Mouse (Mus musculus) neural tube, embryonic 11.5 days (tissue): ENCODE measurements around the gene Tmem156. TPM values are rescaled to one million over a fixed set of nuclear protein-coding genes. Genes with fewer than 3 reads are reported as not detected.
"Not testable (repeated sequence)": the region's sequence is repeated elsewhere in the genome, so short reads cannot be mapped to it uniquely, and the experiment has no call there.

ENCODE experiments used
- ATAC-seq: fragments of 200-750 bp; cut with Nextera tagmentation; 2 replicates; pipeline ENCODE4 v1.8.0; 2017; ENCODE audit warnings: moderate number of reproducible peaks, mild to moderate bottlenecking, moderate TSS enrichment, moderate library complexity; ENCODE audit not compliant: insufficient read depth, low FRiP score, low TSS enrichment
- DNase-seq: peaks from one replicate; pipeline ENCODE4 v3.0.0-alpha.2; 2015; ENCODE audit warnings: low spot score
- H3K27ac ChIP-seq: fragments of 300-500 bp; sonication (generic); 2 replicates; pipeline ENCODE4 v1.5.1; 2014; ENCODE audit warnings: low read depth, mild to moderate bottlenecking, low read length
- H3K27me3 ChIP-seq: fragments of 300-500 bp; sonication (generic); 2 replicates; pipeline ENCODE4 v1.6.1; 2014; ENCODE audit warnings: mild to moderate bottlenecking, low read length, mixed read lengths; ENCODE audit not compliant: control insufficient read depth, insufficient read depth
- H3K36me3 ChIP-seq: fragments of 300-500 bp; sonication (generic); 2 replicates; pipeline ENCODE4 v1.6.1; 2014; ENCODE audit warnings: mild to moderate bottlenecking, low read length, moderate library complexity, mixed read lengths; ENCODE audit not compliant: control insufficient read depth, insufficient read depth
- H3K4me1 ChIP-seq: fragments of 300-500 bp; sonication (generic); 2 replicates; pipeline ENCODE4 v1.6.1; 2014; ENCODE audit warnings: low read length, mixed read lengths; ENCODE audit not compliant: control insufficient read depth, insufficient read depth
- H3K4me2 ChIP-seq: fragments of 300-500 bp; sonication (generic); 2 replicates; pipeline ENCODE4 v1.6.1; 2014; ENCODE audit warnings: low read depth, mild to moderate bottlenecking, moderate library complexity
- H3K4me3 ChIP-seq: fragments of 300-500 bp; sonication (generic); 2 replicates; pipeline ENCODE4 v1.5.1; 2014; ENCODE audit warnings: low read depth, low read length
- H3K9ac ChIP-seq: fragments of 300-500 bp; sonication (generic); 2 replicates; pipeline ENCODE4 v1.6.1; 2014; ENCODE audit warnings: mild to moderate bottlenecking, low read length
- H3K9me3 ChIP-seq: fragments of 300-500 bp; sonication (generic); 2 replicates; pipeline ENCODE4 v1.6.1; 2016; ENCODE audit warnings: low read length; ENCODE audit not compliant: control insufficient read depth
- WGBS: fragments of 180-500 bp; shearing (Covaris S2); extraction: QIAGEN DNeasy Blood & Tissue Kit; methylation state at CpG from one replicate; pipeline ENCODE4 v1.1.7; 2014; 5-methylcytosine and 5-hydroxymethylcytosine counted together
- polyA plus RNA-seq: library from polyadenylated mRNA; unstranded; fragments of >200 nt; fragmentation: Nextera tagmentation; extraction: Ambion mirVana; gene quantifications from 2 replicates; pipeline ENCODE4 v1.2.1, GENCODE M21; 2014

The Tmem156 gene
- polyA plus RNA-seq, 1 experiment from 2014 or later = 0.21 TPM

- no peak for ATAC-seq
- Histone ChIP-seq H3K9ac (no peak overlapping the region), H3K4me2 (no peak overlapping the region), H3K4me3 (no peak overlapping the region), H3K4me1 (no peaks in the 10 kb centered on the region), H3K9me3 (no peaks in the 10 kb centered on the region), H3K36me3 (no peaks in the 10 kb centered on the region), H3K27me3 (no peaks in the 10 kb centered on the region), H3K27ac (no peak overlapping the region)
- no peak for DNase-seq
- 67% methylated on average over 3 of the region's 3 CpGs for WGBS
Measured at GRCm38 (mm10) chr5:65119918-65120317, 28.0 kb upstream of the Tmem156 start.

DNA sequence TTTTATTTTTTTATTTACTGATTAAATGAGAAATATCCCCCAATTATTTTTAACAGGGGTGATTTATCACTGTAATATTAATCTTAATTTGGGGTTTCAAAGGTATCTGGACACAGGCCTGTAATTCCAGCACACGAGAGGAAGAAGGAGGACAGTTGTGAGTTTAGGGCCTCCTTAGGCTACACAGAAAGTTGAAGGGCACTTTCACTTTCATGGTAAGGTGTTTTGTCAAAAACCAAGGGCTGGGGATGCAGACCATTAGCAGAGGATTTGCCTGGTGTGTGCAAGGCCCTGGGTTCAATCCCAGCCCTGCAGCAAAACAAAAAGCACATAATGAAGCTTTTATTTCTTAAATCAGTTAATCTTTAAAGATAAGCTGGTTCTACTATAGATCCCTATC lies 27.6 kb upstream of the Tmem156 start:
- Histone ChIP-seq H3K27me3 (no peaks in the 10 kb centered on the region), H3K36me3 (no peaks in the 10 kb centered on the region), H3K27ac (no peak overlapping the region), H3K4me2 (no peak overlapping the region), H3K4me1 (no peaks in the 10 kb centered on the region), H3K9me3 (no peaks in the 10 kb centered on the region), H3K4me3 (no peak overlapping the region), H3K9ac (no peak overlapping the region)
- 84% methylated on average over 1 of the region's 1 CpGs for WGBS
- no peak for DNase-seq
- no peak for ATAC-seq

DNA sequence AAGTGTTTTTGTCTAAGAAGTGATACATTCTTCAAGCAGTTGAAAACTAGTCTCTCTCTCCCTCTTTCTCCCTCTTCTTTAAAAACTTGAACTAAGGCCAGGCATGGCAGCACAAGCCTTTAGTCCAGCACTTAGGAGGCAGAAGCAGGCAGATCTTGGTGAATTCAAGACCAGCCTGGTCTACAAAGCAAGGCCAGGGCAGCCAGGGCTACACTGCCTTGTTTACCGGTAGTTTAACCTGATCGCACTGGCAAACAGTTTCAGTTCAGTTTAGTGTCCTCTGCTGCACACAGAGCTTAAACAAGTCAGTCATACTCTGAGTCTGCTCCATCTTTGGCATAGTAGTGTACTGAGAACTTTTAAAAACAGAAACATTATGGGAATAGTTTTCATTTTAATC lies 24.9 kb upstream of the Tmem156 start:
- no peaks in the 10 kb centered on the region for H3K4me1 ChIP-seq
- H3K27me3 ChIP-seq = no peaks in the 10 kb centered on the region
- DNase-seq (no peak), ATAC-seq (no peak)
- no peak overlapping the region for H3K4me2 ChIP-seq
- no peaks in the 10 kb centered on the region for H3K9me3 ChIP-seq
- no peak overlapping the region for H3K4me3 ChIP-seq
- WGBS = 94% methylated on average over 2 of the region's 2 CpGs
- no peak overlapping the region for H3K9ac ChIP-seq
- H3K27ac ChIP-seq = no peak overlapping the region
- H3K36me3 ChIP-seq = no peaks in the 10 kb centered on the region

DNA sequence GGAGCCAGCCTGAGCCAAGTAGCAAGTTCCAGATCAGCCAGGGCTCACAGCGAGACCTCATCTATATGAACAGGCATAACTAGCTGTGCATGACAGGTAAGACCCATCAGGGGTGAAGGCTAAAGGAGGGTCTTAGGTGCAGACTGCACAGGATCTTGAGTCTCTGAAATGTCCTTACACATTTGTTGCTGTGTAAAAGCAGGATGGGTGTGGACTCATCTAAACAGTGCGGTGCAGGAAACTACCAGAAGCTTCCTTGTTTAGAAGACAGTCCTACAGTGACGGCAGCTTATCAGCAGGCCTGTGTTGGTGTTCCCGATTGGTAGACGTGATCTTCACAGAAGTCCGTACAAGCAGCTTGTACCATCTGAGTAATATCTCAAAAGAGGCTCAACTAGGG lies 21.4 kb upstream of the Tmem156 start:
- 94% methylated on average over 6 of the region's 6 CpGs for WGBS
- Histone ChIP-seq H3K9me3 (no peaks in the 10 kb centered on the region), H3K27me3 (no peaks in the 10 kb centered on the region), H3K27ac (no peak overlapping the region), H3K4me2 (no peak overlapping the region), H3K9ac (no peak overlapping the region), H3K4me1 (no peaks in the 10 kb centered on the region), H3K4me3 (no peak overlapping the region), H3K36me3 (no peaks in the 10 kb centered on the region)
- DNase-seq = no peak
- ATAC-seq = no peak

- H3K4me1 ChIP-seq, ATAC-seq, H3K9ac ChIP-seq, DNase-seq, H3K4me2 ChIP-seq, H3K27ac ChIP-seq, H3K36me3 ChIP-seq, H3K4me3 ChIP-seq, H3K9me3 ChIP-seq, H3K27me3 ChIP-seq: not testable (repeated sequence)
- 82% methylated on average over 3 of the region's 3 CpGs for WGBS
Measured at GRCm38 (mm10) chr5:65112225-65112624, 20.3 kb upstream of the Tmem156 start.

DNA sequence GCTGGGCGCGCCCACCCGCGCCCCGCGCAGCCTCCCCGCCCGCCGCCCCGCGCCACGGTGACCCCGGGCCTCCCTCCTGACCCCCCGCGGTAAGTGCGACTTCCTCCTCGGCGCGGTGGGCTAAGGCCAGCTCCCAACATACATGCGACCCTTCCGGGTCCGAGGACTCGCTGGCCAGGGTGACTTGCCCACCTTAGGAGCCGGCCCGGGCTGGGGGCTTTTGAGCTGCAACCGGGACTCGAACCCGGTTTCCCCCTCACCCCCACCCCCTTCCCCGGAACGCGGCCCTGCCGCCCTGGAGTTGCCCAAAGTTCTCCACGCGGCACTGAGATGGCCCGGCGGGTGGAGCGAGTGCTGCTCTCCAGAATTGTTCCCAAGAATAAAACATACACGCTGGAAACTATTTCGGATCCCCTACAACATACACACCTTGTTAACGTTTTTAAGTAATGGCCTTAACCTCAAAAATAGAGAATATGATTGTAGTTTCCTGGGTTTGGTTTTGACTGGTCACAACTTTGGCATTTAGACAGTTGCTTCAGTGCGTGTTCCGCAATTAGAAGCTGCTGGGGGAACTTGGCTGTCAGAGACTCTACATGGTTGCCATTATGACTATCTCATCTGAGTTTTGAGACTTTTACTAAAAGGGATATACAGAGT lies 16.0 kb upstream of the Tmem156 start:
- H3K4me3 ChIP-seq = peak overlapping the region; percentile 79
- no peaks in the 10 kb centered on the region for H3K27me3 ChIP-seq
- H3K27ac ChIP-seq = peak overlapping the region; percentile 69; the same call in 1 of the 2 replicates
- 0 out of 2 replicates have a peak, but pooled peaks cover 3% of the 10 kb centered on the region for H3K4me1 ChIP-seq
- H3K36me3 ChIP-seq = no peaks in the 10 kb centered on the region
- H3K9ac ChIP-seq = peak overlapping the region; percentile 82
- ATAC-seq (peak; percentile 69), DNase-seq (no peak)
- no peaks in the 10 kb centered on the region for H3K9me3 ChIP-seq
- H3K4me2 ChIP-seq = peak overlapping the region; percentile 69
- 4% methylated on average over 42 of the region's 42 CpGs for WGBS

DNA sequence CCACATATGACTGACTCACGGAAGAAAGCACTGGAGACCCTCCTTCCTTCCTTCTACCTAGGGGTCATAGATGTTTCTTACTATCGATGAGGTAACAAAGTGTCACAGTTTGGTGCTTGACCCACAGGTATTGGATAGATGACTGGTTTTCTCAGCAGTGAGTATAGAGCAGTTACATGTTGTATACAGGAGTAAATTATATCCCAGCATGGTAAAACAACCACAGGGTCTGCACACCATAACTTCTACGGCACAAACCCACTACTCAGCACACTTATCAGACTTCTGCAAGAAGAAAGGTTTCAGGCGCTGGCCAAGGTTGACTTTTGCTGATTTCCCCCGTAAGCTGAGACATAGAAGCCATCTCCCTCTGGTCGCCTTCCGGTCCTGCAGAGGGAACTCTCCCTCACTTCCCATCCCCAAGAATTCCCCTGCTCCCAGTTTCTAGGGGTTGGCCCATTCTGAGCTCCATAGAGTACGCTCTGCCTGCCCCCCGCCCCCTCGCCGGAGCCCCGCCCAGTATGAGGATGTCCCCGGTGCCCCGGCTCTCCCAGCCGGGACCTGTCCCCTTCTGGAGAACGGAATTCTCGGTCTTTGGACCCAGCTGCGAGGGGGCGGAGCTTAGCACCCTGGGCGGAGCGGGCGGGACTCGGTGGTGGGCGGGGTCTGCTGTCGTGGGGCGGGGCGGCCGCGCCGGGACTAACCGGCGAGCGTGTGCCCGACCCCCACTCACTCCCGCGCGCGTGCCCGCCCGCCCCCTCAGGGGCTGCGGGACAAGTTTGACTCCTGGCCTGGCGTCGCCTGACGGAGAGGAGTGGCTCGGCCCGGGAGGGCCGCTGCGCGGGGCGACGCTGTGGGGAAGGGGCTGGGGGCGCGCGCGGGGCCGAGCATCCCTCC lies 15.2 kb upstream of the Tmem156 start, which contains the start of gene Klhl5:
Gene Klhl5 (plus strand): TSS at position 664 of the 897 bp plus-strand sequence.
- ATAC-seq = peak; percentile 87
- peak; percentile 92 for DNase-seq
- no peaks in the 10 kb centered on the region for H3K36me3 ChIP-seq
- H3K27me3 ChIP-seq = no peaks in the 10 kb centered on the region
- peak within 1 kb of the TSS; percentile 79 for H3K4me3 ChIP-seq
- H3K9me3 ChIP-seq = no peaks in the 10 kb centered on the region
- H3K4me1 ChIP-seq = 0 out of 2 replicates have a peak, but pooled peaks cover 3% of the 10 kb centered on the region
- peak within 1 kb of the TSS; percentile 69; the same call in 1 of the 2 replicates for H3K27ac ChIP-seq
- peak within 1 kb of the TSS; percentile 69 for H3K4me2 ChIP-seq
- H3K9ac ChIP-seq = peak within 1 kb of the TSS; percentile 82
- 5% methylated on average over 40 of the region's 56 CpGs for WGBS

- WGBS = 83% methylated on average over 10 of the region's 10 CpGs
- H3K9me3 ChIP-seq = no peaks in the 10 kb centered on the region
- H3K27me3 ChIP-seq = no peaks in the 10 kb centered on the region
- DNase-seq (no peak), ATAC-seq (no peak)
- H3K4me3 ChIP-seq = no peak overlapping the region
- no peaks in the 10 kb centered on the region for H3K36me3 ChIP-seq
- no peak overlapping the region for H3K4me2 ChIP-seq
- H3K27ac ChIP-seq = no peak overlapping the region
- 0 out of 2 replicates have a peak, but pooled peaks cover 3% of the 10 kb centered on the region for H3K4me1 ChIP-seq
- H3K9ac ChIP-seq = no peak overlapping the region
Measured at GRCm38 (mm10) chr5:65102641-65103042, 10.7 kb upstream of the Tmem156 start.
